Mouse (Mus musculus) liver, postnatal 0 days (tissue): ENCODE data around the gene Dennd2c. TPM values are rescaled to one million over a fixed set of nuclear protein-coding genes. Genes with fewer than 3 reads are reported as not detected.
A peak's percentile ranks its signal among the peaks of the same experiment; 100 is the strongest.

Source experiments
- ATAC-seq: fragments of 200-750 bp; cut with Nextera tagmentation; 2 replicates; pipeline ENCODE4 v1.8.0; 2017; ENCODE audit warnings: mild to moderate bottlenecking, moderate library complexity
- DNase-seq: peaks from one replicate; pipeline ENCODE4 v3.0.0-alpha.2; 2016
- H3K27ac ChIP-seq: fragments of 300-500 bp; sonication (generic); 2 replicates; pipeline ENCODE4 v1.5.1; 2014; ENCODE audit warnings: antibody characterized with exemption, moderate library complexity, mild to moderate bottlenecking, low read depth
- H3K27me3 ChIP-seq: fragments of 300-500 bp; sonication (generic); 2 replicates; pipeline ENCODE4 v1.6.1; 2014; ENCODE audit warnings: low read length, control low read depth, mixed read lengths; ENCODE audit not compliant: insufficient read depth
- H3K36me3 ChIP-seq: fragments of 300-500 bp; sonication (generic); replicated peaks from 2 replicates; pipeline ENCODE4 v1.6.1; 2014; ENCODE audit warnings: mild to moderate bottlenecking, control low read depth, low read length, moderate library complexity, mixed read lengths; ENCODE audit not compliant: insufficient read depth
- H3K4me1 ChIP-seq: fragments of 300-500 bp; sonication (generic); 2 replicates; pipeline ENCODE4 v1.6.1; 2014; ENCODE audit warnings: antibody characterized with exemption, mild to moderate bottlenecking, control low read depth; ENCODE audit not compliant: insufficient read depth
- H3K4me2 ChIP-seq: fragments of 300-500 bp; sonication (generic); 2 replicates; pipeline ENCODE4 v1.6.1; 2014; ENCODE audit warnings: low read depth, mild to moderate bottlenecking, low read length, moderate library complexity, mixed read lengths
- H3K4me3 ChIP-seq: fragments of 300-500 bp; sonication (generic); 2 replicates; pipeline ENCODE4 v1.5.1; 2014; ENCODE audit warnings: low read depth, low read length
- H3K9ac ChIP-seq: fragments of 300-500 bp; sonication (generic); replicated peaks from 2 replicates; pipeline ENCODE4 v1.6.1; 2014; ENCODE audit warnings: mild to moderate bottlenecking, moderate library complexity
- H3K9me3 ChIP-seq: fragments of 300-500 bp; sonication (generic); 2 replicates; pipeline ENCODE4 v1.6.1; 2016; ENCODE audit warnings: mild to moderate bottlenecking, control low read depth, low read length, mixed read lengths
- CTCF ChIP-seq: sonication (generic); IDR thresholded peaks from 2 replicates; pipeline ENCODE4 v1.5.1; 2016; ENCODE audit warnings: antibody characterized with exemption, low read depth
- EP300 ChIP-seq: IDR thresholded peaks from 2 replicates; pipeline ENCODE4 v1.6.1; 2016; ENCODE audit warnings: antibody characterized with exemption, low read depth, mild to moderate bottlenecking
- WGBS: fragments of 180-500 bp; shearing (Covaris S2); extraction: QIAGEN DNeasy Blood & Tissue Kit; methylation state at CpG from one replicate; pipeline ENCODE4 v1.1.7; 2014; ENCODE audit not compliant: insufficient replicate concordance; 5-methylcytosine and 5-hydroxymethylcytosine counted together
- polyA plus RNA-seq: library from polyadenylated mRNA; unstranded; fragments of >200 nt; fragmentation: Nextera tagmentation; extraction: Ambion mirVana; gene quantifications from 2 replicates; pipeline ENCODE4 v1.2.1, GENCODE M21; 2015

The Dennd2c gene
- polyA plus RNA-seq, 1 experiment from 2014 or later, result 2.8 TPM

DNA sequence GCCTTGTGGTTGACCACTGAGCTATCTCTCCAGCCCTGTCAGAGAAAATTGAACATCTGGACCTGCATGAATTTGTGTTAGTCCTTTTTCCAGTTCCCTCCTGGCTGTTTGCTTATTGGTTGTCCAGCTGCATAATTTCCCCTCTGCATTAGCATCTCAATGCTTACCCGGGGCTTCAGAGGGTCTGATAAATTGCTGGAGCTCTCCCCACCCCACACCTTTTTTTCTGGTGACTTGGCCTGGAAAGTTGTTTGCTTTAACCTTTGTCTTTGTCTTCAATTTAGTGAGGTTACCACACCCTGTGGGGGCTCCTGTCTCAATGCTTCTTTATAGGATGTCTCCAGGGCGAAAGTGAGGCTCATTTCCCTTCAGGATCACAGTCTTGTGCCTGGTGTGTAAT, 24.8 kb downstream of the Dennd2c start:
- WGBS, result 69% methylated on average over 2 of the region's 2 CpGs
- Histone ChIP-seq H3K4me2 (no peak overlapping the region), H3K27ac (no peak overlapping the region), H3K9ac (no peak overlapping the region), H3K4me3 (no peak overlapping the region), H3K9me3 (no peaks in the 10 kb centered on the region), H3K36me3 (peaks cover 5% of the 10 kb centered on the region; the same call in 1 of the 2 replicates), H3K27me3 (no peaks in the 10 kb centered on the region), H3K4me1 (peaks cover 24% of the 10 kb centered on the region)
- TF ChIP-seq CTCF, result no peak
- TF ChIP-seq EP300, result no peak
- DNase-seq (no peak), ATAC-seq (no peak)

DNA sequence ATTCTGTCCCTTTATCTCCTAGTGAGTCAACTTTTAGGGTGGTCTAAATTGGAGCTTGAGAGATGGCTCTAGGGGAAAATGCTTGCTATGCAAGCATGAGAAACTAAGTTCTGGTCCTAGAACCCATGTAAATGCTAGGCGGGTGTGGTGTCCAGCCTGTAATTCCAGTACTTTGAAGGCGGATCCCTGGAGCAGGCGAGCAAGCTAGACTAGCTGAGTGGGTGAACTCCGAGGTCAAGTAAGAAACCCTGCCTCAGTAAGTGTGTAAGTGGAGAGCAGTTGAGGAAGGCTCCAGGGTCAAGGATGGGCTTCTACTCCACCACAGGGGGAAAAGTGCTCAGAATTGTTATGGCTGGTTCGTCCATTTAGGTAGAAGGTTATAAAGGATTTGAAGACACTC, 25.3 kb downstream of the Dennd2c start:
- peaks cover 24% of the 10 kb centered on the region for H3K4me1 ChIP-seq
- WGBS, result 83% methylated on average over 5 of the region's 5 CpGs
- ATAC-seq, result no peak
- DNase-seq, result no peak
- H3K27ac ChIP-seq, result no peak overlapping the region
- H3K9ac ChIP-seq, result no peak overlapping the region
- peaks cover 5% of the 10 kb centered on the region; the same call in 1 of the 2 replicates for H3K36me3 ChIP-seq
- H3K4me2 ChIP-seq, result no peak overlapping the region
- no peak overlapping the region for H3K4me3 ChIP-seq
- no peaks in the 10 kb centered on the region for H3K27me3 ChIP-seq
- H3K9me3 ChIP-seq, result no peaks in the 10 kb centered on the region
- TF ChIP-seq CTCF (no peak), EP300 (no peak)

DNA sequence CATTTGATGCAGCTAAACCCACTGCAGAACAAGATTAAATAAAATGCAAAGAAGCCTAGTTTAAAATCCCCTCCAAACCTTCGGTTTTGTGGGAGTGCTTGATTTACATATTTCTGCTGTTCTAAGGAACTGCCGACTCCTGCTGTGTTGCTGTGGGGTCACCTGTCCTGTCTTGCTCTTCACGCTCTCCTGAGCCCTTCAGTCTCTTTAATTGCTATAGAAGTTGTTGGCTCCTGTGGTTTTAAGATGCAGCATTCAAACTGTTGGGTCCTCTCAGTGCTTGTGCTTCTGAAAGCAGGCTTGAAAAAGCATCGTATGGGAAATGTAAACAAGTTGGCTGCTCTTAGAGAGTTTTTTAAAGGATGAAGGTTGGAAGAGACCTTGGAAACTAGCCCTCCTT, 25.8 kb downstream of the Dennd2c start:
- Histone ChIP-seq H3K4me2 (no peak overlapping the region), H3K36me3 (peaks cover 5% of the 10 kb centered on the region; the same call in 1 of the 2 replicates), H3K9me3 (no peaks in the 10 kb centered on the region), H3K4me3 (no peak overlapping the region), H3K9ac (0 out of 2 replicates have a peak overlapping the region, but pooled peaks have one; percentile 19), H3K27ac (peak overlapping the region; percentile 78), H3K4me1 (peaks cover 24% of the 10 kb centered on the region), H3K27me3 (no peaks in the 10 kb centered on the region)
- DNase-seq (no peak), ATAC-seq (no peak)
- WGBS, result 60% methylated on average over 4 of the region's 4 CpGs
- TF ChIP-seq EP300 (no peak), CTCF (no peak)

DNA sequence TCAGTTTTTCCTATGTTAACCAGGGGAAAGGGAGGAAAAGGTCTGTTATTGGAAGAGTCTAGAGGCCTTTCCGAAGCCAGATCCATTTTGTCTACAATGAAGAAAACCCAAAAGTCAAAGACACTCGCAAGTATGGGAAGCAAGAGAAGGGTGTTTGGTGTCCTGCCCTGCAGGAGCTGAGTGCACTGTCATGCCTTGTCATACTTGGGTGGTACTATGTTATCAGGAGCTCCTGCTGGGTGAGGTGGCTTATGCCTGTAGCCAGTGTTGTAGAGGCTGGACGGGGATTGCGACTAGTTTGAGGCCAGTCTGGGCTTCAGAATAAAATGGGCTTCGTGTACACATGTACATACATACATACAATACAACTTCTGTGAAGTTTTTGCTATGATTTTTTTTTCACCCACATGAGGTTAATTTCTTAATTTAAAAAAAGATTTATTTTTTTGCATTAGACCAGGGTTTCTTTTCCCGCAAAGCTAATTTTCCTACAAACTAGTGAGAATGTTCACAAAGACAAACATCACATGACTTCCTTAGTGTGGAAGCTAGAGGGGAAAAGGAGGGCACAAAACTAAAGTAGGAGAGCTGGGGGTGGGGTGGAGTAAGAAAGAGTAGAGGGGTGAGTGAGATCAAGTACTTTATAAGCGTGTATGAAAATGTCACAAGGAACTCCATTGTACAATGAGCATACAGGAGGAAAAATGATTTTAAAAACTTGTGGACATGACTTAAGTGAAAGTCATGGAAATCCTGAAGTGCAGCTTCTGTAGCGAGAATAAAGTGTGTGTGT, 27.2 kb downstream of the Dennd2c start:
- ATAC-seq, result peak; percentile 93
- peaks cover 22% of the 10 kb centered on the region for H3K4me1 ChIP-seq
- WGBS, result 45% methylated on average over 8 of the region's 8 CpGs
- H3K4me3 ChIP-seq, result peak overlapping the region; percentile 31; the same call in 1 of the 2 replicates
- peak overlapping the region; percentile 78 for H3K27ac ChIP-seq
- peak; percentile 76 for DNase-seq
- 0 out of 2 replicates have a peak overlapping the region, but pooled peaks have one; percentile 3 for H3K9ac ChIP-seq
- H3K9me3 ChIP-seq, result no peaks in the 10 kb centered on the region
- H3K27me3 ChIP-seq, result no peaks in the 10 kb centered on the region
- TF ChIP-seq CTCF, result no peak
- TF ChIP-seq EP300, result peak; percentile 96
- H3K36me3 ChIP-seq, result peaks cover 5% of the 10 kb centered on the region; the same call in 1 of the 2 replicates
- H3K4me2 ChIP-seq, result peak overlapping the region; percentile 54

DNA sequence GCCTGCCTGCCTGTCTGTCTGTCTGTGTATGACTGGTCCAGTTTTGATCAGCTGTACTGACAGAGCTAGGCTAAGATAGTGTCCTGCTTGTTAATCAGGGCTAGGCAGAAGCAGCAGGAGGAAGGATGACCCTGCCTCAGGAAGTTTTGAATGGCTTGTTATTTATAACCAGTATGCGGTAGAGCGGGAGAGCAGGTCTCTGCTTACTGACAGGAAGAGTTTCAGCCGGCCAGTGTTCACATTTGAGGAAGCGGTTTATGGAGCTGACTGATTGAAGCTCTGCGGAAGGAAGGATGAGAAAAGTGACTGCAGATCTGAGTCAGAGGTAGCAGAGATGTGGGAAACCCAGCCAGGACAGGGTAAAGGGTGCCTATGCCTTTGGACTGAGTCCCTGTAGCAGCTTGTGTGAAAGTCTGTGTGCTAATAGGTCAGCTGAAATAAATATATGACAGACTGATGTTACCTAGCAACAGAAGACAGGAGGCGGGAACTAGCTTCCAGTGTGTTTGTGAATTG, 27.9 kb downstream of the Dennd2c start:
- TF ChIP-seq CTCF (no peak), EP300 (peak; percentile 86)
- Histone ChIP-seq H3K4me1 (peaks cover 22% of the 10 kb centered on the region), H3K4me3 (peak overlapping the region; percentile 31), H3K27me3 (no peaks in the 10 kb centered on the region), H3K27ac (peak overlapping the region; percentile 78), H3K36me3 (peaks cover 5% of the 10 kb centered on the region; the same call in 1 of the 2 replicates), H3K4me2 (peak overlapping the region; percentile 54), H3K9ac (peak overlapping the region; percentile 54), H3K9me3 (no peaks in the 10 kb centered on the region)
- 22% methylated on average over 6 of the region's 6 CpGs for WGBS
- DNase-seq (peak; percentile 52), ATAC-seq (peak; percentile 87)

- ATAC-seq, result no peak
- DNase-seq, result no peak
- Histone ChIP-seq H3K9me3 (no peaks in the 10 kb centered on the region), H3K4me2 (peak overlapping the region; percentile 46), H3K36me3 (peaks cover 13% of the 10 kb centered on the region), H3K4me1 (peaks cover 19% of the 10 kb centered on the region), H3K4me3 (no peak overlapping the region), H3K27ac (no peak overlapping the region), H3K9ac (no peak overlapping the region), H3K27me3 (no peaks in the 10 kb centered on the region)
- TF ChIP-seq CTCF, result no peak
- TF ChIP-seq EP300, result no peak
- WGBS, result 89% methylated on average over 10 of the region's 10 CpGs
Observed at GRCm38 (mm10) chr3:103133098-103133497, 30.7 kb downstream of the Dennd2c start.
